Mouse (Mus musculus): ENCODE measurements around the gene Ift57.
A peak's percentile ranks its signal among the peaks of the same experiment; 100 is the strongest.

Gene Ift57

GRCm38 (mm10) chr16:49792446-49792878, 93.4 kb downstream of the Ift57 start:
- peak; percentile 26 for DNase-seq (ENCODE audit: low read depth, low spot score)

- no peak for DNase-seq (ENCODE audit: low read depth, low spot score)
Observed at GRCm38 (mm10) chr16:49793596-49793995, 94.6 kb downstream of the Ift57 start.

- DNase-seq (ENCODE audit: low read depth, low spot score) = no peak
Observed at GRCm38 (mm10) chr16:49796271-49796670, 97.2 kb downstream of the Ift57 start.

- no peak for DNase-seq (ENCODE audit: low read depth, low spot score)
Observed at GRCm38 (mm10) chr16:49796954-49797353, 97.9 kb downstream of the Ift57 start.

- no peak for DNase-seq (ENCODE audit: low read depth, low spot score)
Observed at GRCm38 (mm10) chr16:49798790-49799189, 99.8 kb downstream of the Ift57 start.

GRCm38 (mm10) chr16:49799597-49800561, 100.8 kb downstream of the Ift57 start, which contains the start of gene Cd47:
Gene Cd47 (plus strand): TSS chr16:49800533.
- DNase-seq (ENCODE audit: low read depth, low spot score) = no peak

- no peak for DNase-seq (ENCODE audit: low read depth, low spot score)
Observed at GRCm38 (mm10) chr16:49800996-49801395, 102.0 kb downstream of the Ift57 start.

- DNase-seq (ENCODE audit: low read depth, low spot score) = no peak
Observed at GRCm38 (mm10) chr16:49801399-49801798, 102.4 kb downstream of the Ift57 start.

GRCm38 (mm10) chr16:49802993-49803392, 104.0 kb downstream of the Ift57 start:
- no peak for DNase-seq (ENCODE audit: low read depth, low spot score)

- DNase-seq (ENCODE audit: low read depth, low spot score) = no peak
Observed at GRCm38 (mm10) chr16:49803932-49804461, 105.0 kb downstream of the Ift57 start.

- peak; percentile 13 for DNase-seq (ENCODE audit: low read depth, low spot score)
Observed at GRCm38 (mm10) chr16:49806920-49807319, 107.9 kb downstream of the Ift57 start.

- DNase-seq (ENCODE audit: low read depth, low spot score) = no peak
Observed at GRCm38 (mm10) chr16:49807419-49807841, 108.4 kb downstream of the Ift57 start.

- DNase-seq (ENCODE audit: low read depth, low spot score) = peak; percentile 32
Observed at GRCm38 (mm10) chr16:49807862-49808430, 108.9 kb downstream of the Ift57 start.

GRCm38 (mm10) chr16:49811897-49812296, 112.9 kb downstream of the Ift57 start:
- no peak for DNase-seq (ENCODE audit: low read depth, low spot score)

- peak; percentile 55 for DNase-seq (ENCODE audit: low read depth, low spot score)
Observed at GRCm38 (mm10) chr16:49812821-49813616, 114.0 kb downstream of the Ift57 start.

GRCm38 (mm10) chr16:49814419-49814818, 115.4 kb downstream of the Ift57 start:
- DNase-seq (ENCODE audit: low read depth, low spot score) = no peak

All from telencephalon, adult 2 months (tissue).